Mouse (Mus musculus): ENCODE measurements at regions not wholly inside any gene's neighbourhood (a gene's known extent, or its start where the extent isn't known, plus 50 kb on each side); places are given as distances from the start of the nearest gene placed in this dataset.

GRCm38 (mm10) chr10:96909661-96910315, 293.0 kb downstream of the Btg1 start:
- no peak for TF ChIP-seq CTCF (conservative IDR thresholded peaks at IDR 0.05; ENCODE audit: insufficient read depth, insufficient read length, low read depth, low read length)
- TF ChIP-seq POLR2A (IDR thresholded peaks at IDR 0.05; ENCODE audit: low read depth, low read length): no peak

All from kidney, adult 2 months (tissue).